Mouse (Mus musculus): ENCODE measurements around the gene Atp5k.

Atp5k gene

GRCm38 (mm10) chr5:108423427-108423826 is 10.8 kb downstream of the Atp5k start:
- DNase-seq (ENCODE audit: low read depth), result no peak

GRCm38 (mm10) chr5:108422741-108423140 is 11.5 kb downstream of the Atp5k start:
- DNase-seq (ENCODE audit: low read depth), result no peak

GRCm38 (mm10) chr5:108414711-108415110 is 19.5 kb downstream of the Atp5k start:
- peak; percentile 27 for DNase-seq (ENCODE audit: low read depth)

GRCm38 (mm10) chr5:108406977-108407376 is 27.3 kb downstream of the Atp5k start:
- DNase-seq (ENCODE audit: low read depth), result no peak

- DNase-seq (ENCODE audit: low read depth), result peak; percentile 100
These were observed 28.8 kb downstream of the Atp5k start for GRCm38 (mm10) chr5:108405460-108405859.

GRCm38 (mm10) chr5:108403453-108403852 is 30.8 kb downstream of the Atp5k start:
- no peak for DNase-seq (ENCODE audit: low read depth)

- DNase-seq (ENCODE audit: low read depth), result no peak
These were observed 44.5 kb downstream of the Atp5k start for GRCm38 (mm10) chr5:108389744-108390143.

- no peak for DNase-seq (ENCODE audit: low read depth)
These were observed 46.0 kb downstream of the Atp5k start, which contains the start of gene Pde6b for GRCm38 (mm10) chr5:108388201-108388600. Pde6b (plus strand) TSS chr5:108388391.

GRCm38 (mm10) chr5:108386449-108386848 is 47.8 kb downstream of the Atp5k start:
- no peak for DNase-seq (ENCODE audit: low read depth)

- DNase-seq (ENCODE audit: low read depth), result no peak
These were observed 48.6 kb downstream of the Atp5k start for GRCm38 (mm10) chr5:108385632-108386031.

All from 416B (cell line).